Mouse (Mus musculus) hindlimb bud, embryonic 11.5 days (tissue): ENCODE results near the gene Rasgef1b.

Experiments used
- DNase-seq: peaks from one replicate; pipeline ENCODE4 v3.0.0-alpha.2; 2012; ENCODE audit warnings: low read depth, low spot score; ENCODE audit errors: extremely low spot score

The Rasgef1b gene

GRCm38 (mm10) chr5:99496931-99497782 is 231.7 kb downstream of the Rasgef1b start:
- DNase-seq = no peak

- no peak for DNase-seq
These were observed 232.8 kb downstream of the Rasgef1b start for GRCm38 (mm10) chr5:99496157-99496453.

GRCm38 (mm10) chr5:99495354-99496156 is 233.3 kb downstream of the Rasgef1b start:
- DNase-seq = no peak

GRCm38 (mm10) chr5:99493861-99494260 is 235.0 kb downstream of the Rasgef1b start:
- DNase-seq = no peak

- DNase-seq = no peak
These were observed 235.8 kb downstream of the Rasgef1b start for GRCm38 (mm10) chr5:99493017-99493416.

- no peak for DNase-seq
These were observed 240.2 kb downstream of the Rasgef1b start for GRCm38 (mm10) chr5:99488479-99489158.

GRCm38 (mm10) chr5:99487009-99487858 is 241.6 kb downstream of the Rasgef1b start:
- no peak for DNase-seq

GRCm38 (mm10) chr5:99483162-99483561 is 245.7 kb downstream of the Rasgef1b start:
- no peak for DNase-seq

- DNase-seq = no peak
These were observed 246.3 kb downstream of the Rasgef1b start for GRCm38 (mm10) chr5:99482524-99482923.

- no peak for DNase-seq
These were observed 246.8 kb downstream of the Rasgef1b start for GRCm38 (mm10) chr5:99482016-99482415.

- no peak for DNase-seq
These were observed 248.5 kb downstream of the Rasgef1b start for GRCm38 (mm10) chr5:99480078-99481031.

- DNase-seq = no peak
These were observed 249.4 kb downstream of the Rasgef1b start for GRCm38 (mm10) chr5:99479263-99480077.

- DNase-seq = no peak
These were observed 250.1 kb downstream of the Rasgef1b start for GRCm38 (mm10) chr5:99478716-99479115.

- DNase-seq = no peak
These were observed 251.4 kb downstream of the Rasgef1b start for GRCm38 (mm10) chr5:99477420-99477815.

GRCm38 (mm10) chr5:99476640-99477419 is 252.0 kb downstream of the Rasgef1b start:
- no peak for DNase-seq

GRCm38 (mm10) chr5:99472607-99473335 is 256.1 kb downstream of the Rasgef1b start:
- DNase-seq = no peak

- no peak for DNase-seq
These were observed 257.1 kb downstream of the Rasgef1b start for GRCm38 (mm10) chr5:99471790-99472189.
